Mouse (Mus musculus) bone marrow, adult 2 months (tissue): ENCODE measurements around the gene Miox. TPM values are rescaled to one million over a fixed set of nuclear protein-coding genes. Genes with fewer than 3 reads are reported as not detected.

ENCODE experiments used
- H3K27ac ChIP-seq: fragments of 200-500 bp; 2 replicates; pipeline ENCODE4 v1.5.1; 2012; ENCODE audit warnings: low read depth, mild to moderate bottlenecking, control low read depth, inconsistent platforms, low read length; ENCODE audit not compliant: control insufficient read depth, poor library complexity, insufficient read depth
- H3K4me1 ChIP-seq: fragments of 200-500 bp; 2 replicates; pipeline ENCODE4 v1.6.1; 2011; ENCODE audit warnings: low read length; ENCODE audit not compliant: control insufficient read depth, insufficient read depth
- H3K4me3 ChIP-seq: fragments of 200-500 bp; replicated peaks from 2 replicates; pipeline ENCODE3; 2011; ENCODE audit warnings: mild to moderate bottlenecking, low read depth, low read length, control low read depth; ENCODE audit not compliant: control insufficient read depth
- CTCF ChIP-seq: fragments of 200-500 bp; IDR thresholded peaks from 2 replicates; pipeline ENCODE4 v1.5.1; 2011; ENCODE audit warnings: low read length, control low read depth; ENCODE audit not compliant: control insufficient read depth, insufficient read depth
- POLR2A ChIP-seq: fragments of 200-500 bp; IDR thresholded peaks from 2 replicates; pipeline ENCODE4 v1.6.1; 2011; ENCODE audit warnings: low read depth, mild to moderate bottlenecking, control low read depth, low read length, borderline replicate concordance; ENCODE audit not compliant: control insufficient read depth
- WGBS: fragments of 180-500 bp; shearing (Covaris S2); methylation state at CpG from one replicate; pipeline ENCODE4 v1.1.7; 2018; 5-methylcytosine and 5-hydroxymethylcytosine counted together
- polyA plus RNA-seq: library from polyadenylated mRNA; stranded (reverse); fragments of >200 nt; gene quantifications from 2 replicates; pipeline ENCODE4 v1.2.4, GENCODE M21; 2011; ENCODE audit warnings: low replicate concordance; ENCODE audit not compliant: missing spikeins, insufficient read depth, insufficient read length

Miox gene
- polyA plus RNA-seq, 1 experiment: 15.5 TPM

- TF ChIP-seq POLR2A (no peak), CTCF (no peak)
- H3K4me3 ChIP-seq: no peak within 1 kb of the TSS
- WGBS: 59% methylated on average over 26 of the region's 26 CpGs
- H3K4me1 ChIP-seq: no peaks in the 10 kb centered on the region; the same call in none of the 2 replicates
- H3K27ac ChIP-seq: no peak within 1 kb of the TSS
Measured at GRCm38 (mm10) chr15:89322670-89323522, 11.3 kb upstream of the Miox start, which contains the start of gene Adm2. Gene Adm2 (plus strand): TSS chr15:89322720.

GRCm38 (mm10) chr15:89323656-89324055, 10.5 kb upstream of the Miox start:
- Histone ChIP-seq H3K4me1 (no peaks in the 10 kb centered on the region; the same call in none of the 2 replicates), H3K27ac (no peak overlapping the region), H3K4me3 (no peak overlapping the region)
- WGBS: 24% methylated on average over 4 of the region's 4 CpGs
- TF ChIP-seq CTCF: no peak
- no peak for TF ChIP-seq POLR2A

- H3K4me1 ChIP-seq: no peaks in the 10 kb centered on the region; the same call in 1 of the 2 replicates
- TF ChIP-seq POLR2A: no peak
- no peak for TF ChIP-seq CTCF
- H3K27ac ChIP-seq: no peak overlapping the region
- 84% methylated on average over 5 of the region's 5 CpGs for WGBS
- no peak overlapping the region for H3K4me3 ChIP-seq
Measured at GRCm38 (mm10) chr15:89326441-89326840, 7.8 kb upstream of the Miox start.

- peaks cover 2% of the 10 kb centered on the region for H3K4me1 ChIP-seq
- TF ChIP-seq POLR2A (no peak), CTCF (no peak)
- 85% methylated on average over 17 of the region's 17 CpGs for WGBS
- H3K27ac ChIP-seq: no peak overlapping the region
- H3K4me3 ChIP-seq: no peak overlapping the region
Measured at GRCm38 (mm10) chr15:89334774-89335537, 758 bp downstream of the Miox start.

- no peak overlapping the region for H3K4me3 ChIP-seq
- WGBS: 83% methylated on average over 14 of the region's 14 CpGs
- H3K4me1 ChIP-seq: peaks cover 4% of the 10 kb centered on the region
- H3K27ac ChIP-seq: no peak overlapping the region
- TF ChIP-seq CTCF (no peak), POLR2A (no peak)
Measured at GRCm38 (mm10) chr15:89336422-89336821, 2.2 kb downstream of the Miox start.

- Histone ChIP-seq H3K27ac (peak overlapping the region; percentile 38; the same call in 1 of the 2 replicates), H3K4me3 (no peak overlapping the region), H3K4me1 (peaks cover 4% of the 10 kb centered on the region)
- WGBS: 13% methylated on average over 2 of the region's 2 CpGs
- TF ChIP-seq CTCF: no peak
- TF ChIP-seq POLR2A: no peak
Measured at GRCm38 (mm10) chr15:89339696-89340095, 5.5 kb downstream of the Miox start.

- peak overlapping the region; percentile 38; the same call in 1 of the 2 replicates for H3K27ac ChIP-seq
- H3K4me3 ChIP-seq: no peak overlapping the region
- TF ChIP-seq CTCF: no peak
- 4% methylated on average over 3 of the region's 3 CpGs for WGBS
- peaks cover 4% of the 10 kb centered on the region for H3K4me1 ChIP-seq
Measured at GRCm38 (mm10) chr15:89340136-89340535, 5.9 kb downstream of the Miox start.

- Histone ChIP-seq H3K27ac (no peak overlapping the region), H3K4me1 (peaks cover 4% of the 10 kb centered on the region), H3K4me3 (no peak overlapping the region)
- TF ChIP-seq CTCF (no peak), POLR2A (no peak)
- WGBS: 69% methylated on average over 1 of the region's 1 CpGs
Measured at GRCm38 (mm10) chr15:89341678-89342077, 7.5 kb downstream of the Miox start.
